Mouse (Mus musculus) heart, postnatal 0 days (tissue): ENCODE data around the gene Tinag. TPM values are rescaled to one million over a fixed set of nuclear protein-coding genes. Genes with fewer than 3 reads are reported as not detected.
A peak's percentile ranks its signal among the peaks of the same experiment; 100 is the strongest.
"Not testable (repeated sequence)": the region's sequence is repeated elsewhere in the genome, so short reads cannot be mapped to it uniquely, and the experiment has no call there.

Source experiments
- ATAC-seq: fragments of 200-750 bp; cut with Nextera tagmentation; 2 replicates; pipeline ENCODE4 v1.8.0; 2017; ENCODE audit warnings: low read depth, moderate number of reproducible peaks, moderate library complexity; ENCODE audit not compliant: insufficient read depth
- DNase-seq: peaks from one replicate; pipeline ENCODE4 v3.0.0-alpha.2; 2016; ENCODE audit warnings: low spot score
- H3K27ac ChIP-seq: fragments of 300-500 bp; sonication (generic); 2 replicates; pipeline ENCODE4 v1.5.1; 2014; ENCODE audit warnings: low read depth, mild to moderate bottlenecking
- H3K27me3 ChIP-seq: fragments of 300-500 bp; sonication (generic); 2 replicates; pipeline ENCODE4 v1.6.1; 2014; ENCODE audit warnings: low read length, mixed read lengths; ENCODE audit not compliant: control insufficient read depth, insufficient read depth
- H3K36me3 ChIP-seq: fragments of 300-500 bp; sonication (generic); replicated peaks from 2 replicates; pipeline ENCODE4 v1.6.1; 2014; ENCODE audit warnings: low read length, mixed read lengths; ENCODE audit not compliant: control insufficient read depth, insufficient read depth
- H3K4me1 ChIP-seq: fragments of 300-500 bp; sonication (generic); 2 replicates; pipeline ENCODE4 v1.6.1; 2014; ENCODE audit warnings: antibody characterized with exemption; ENCODE audit not compliant: control insufficient read depth, insufficient read depth
- H3K4me2 ChIP-seq: fragments of 300-500 bp; sonication (generic); 2 replicates; pipeline ENCODE4 v1.6.1; 2014; ENCODE audit warnings: low read depth, mild to moderate bottlenecking, low read length, moderate library complexity
- H3K4me3 ChIP-seq: fragments of 300-500 bp; sonication (generic); 2 replicates; pipeline ENCODE4 v1.5.1; 2014; ENCODE audit warnings: low read depth, low read length
- H3K9ac ChIP-seq: fragments of 300-500 bp; sonication (generic); replicated peaks from 2 replicates; pipeline ENCODE4 v1.6.1; 2014; ENCODE audit warnings: low read depth, low read length, mixed read lengths
- H3K9me3 ChIP-seq: fragments of 300-500 bp; sonication (generic); replicated peaks from 2 replicates; pipeline ENCODE4 v1.6.1; 2016; ENCODE audit warnings: low read length; ENCODE audit not compliant: control insufficient read depth
- CTCF ChIP-seq: IDR thresholded peaks from 2 replicates; pipeline ENCODE4 v1.5.1; 2016; ENCODE audit warnings: antibody characterized with exemption, control low read depth, low read depth
- EP300 ChIP-seq: IDR thresholded peaks from 2 replicates; pipeline ENCODE4 v1.6.1; 2016; ENCODE audit warnings: antibody characterized with exemption, low read depth
- WGBS: fragments of 180-500 bp; shearing (Covaris S2); extraction: QIAGEN DNeasy Blood & Tissue Kit; methylation state at CpG from one replicate; pipeline ENCODE4 v1.1.7; 2014; 5-methylcytosine and 5-hydroxymethylcytosine counted together
- polyA plus RNA-seq: library from polyadenylated mRNA; unstranded; fragments of >200 nt; fragmentation: Nextera tagmentation; extraction: Ambion mirVana; gene quantifications from 2 replicates; pipeline ENCODE4 v1.2.1, GENCODE M21; 2015
- total RNA-seq: library from RNA; depleted of rRNA; stranded (reverse); fragments of >200 nt; gene quantifications from 2 replicates; pipeline ENCODE4 v1.2.3, GENCODE M21; 2014; ENCODE audit warnings: low replicate concordance; rRNA removed

Gene Tinag
- total RNA-seq (not detected in 2 replicates), polyA plus RNA-seq (not detected in 2 replicates)

- no peaks in the 10 kb centered on the region for H3K27me3 ChIP-seq
- no peaks in the 10 kb centered on the region for H3K9me3 ChIP-seq
- 76% methylated on average over 2 of the region's 2 CpGs for WGBS
- ATAC-seq (no peak), DNase-seq (no peak)
- H3K36me3 ChIP-seq, result no peaks in the 10 kb centered on the region
- H3K27ac ChIP-seq, result no peak within 1 kb of the TSS
- H3K4me1 ChIP-seq, result no peaks in the 10 kb centered on the region
- no peak within 1 kb of the TSS for H3K9ac ChIP-seq
- H3K4me2 ChIP-seq, result no peak within 1 kb of the TSS
- no peak within 1 kb of the TSS for H3K4me3 ChIP-seq
- no peak for TF ChIP-seq EP300
- TF ChIP-seq CTCF, result no peak
Observed at GRCm38 (mm10) chr9:77045585-77045984, at the start of gene Tinag. Gene Tinag (minus strand): TSS chr9:77045794.

- not testable (repeated sequence) for H3K27me3 ChIP-seq, H3K27ac ChIP-seq, H3K36me3 ChIP-seq, H3K9me3 ChIP-seq, H3K4me3 ChIP-seq, H3K9ac ChIP-seq, H3K4me1 ChIP-seq, ATAC-seq, H3K4me2 ChIP-seq, DNase-seq
- WGBS, result 58% methylated on average over 1 of the region's 1 CpGs
Observed at GRCm38 (mm10) chr9:77083221-77083620, 37.6 kb upstream of the Tinag start.

- Histone ChIP-seq H3K36me3 (no peaks in the 10 kb centered on the region), H3K27me3 (no peaks in the 10 kb centered on the region), H3K4me2 (no peak overlapping the region), H3K9ac (no peak overlapping the region), H3K4me3 (no peak overlapping the region), H3K27ac (no peak overlapping the region), H3K4me1 (no peaks in the 10 kb centered on the region), H3K9me3 (no peaks in the 10 kb centered on the region)
- WGBS, result 64% methylated on average over 2 of the region's 2 CpGs
- ATAC-seq, result no peak
- TF ChIP-seq EP300, result no peak
- TF ChIP-seq CTCF, result no peak
- no peak for DNase-seq
Observed at GRCm38 (mm10) chr9:77071676-77072075, 26.1 kb upstream of the Tinag start.

GRCm38 (mm10) chr9:77056611-77057010 lies 11.0 kb upstream of the Tinag start:
- Histone ChIP-seq H3K4me1 (0 out of 2 replicates have a peak, but pooled peaks cover 4% of the 10 kb centered on the region), H3K9ac (no peak overlapping the region), H3K9me3 (no peaks in the 10 kb centered on the region), H3K27ac (no peak overlapping the region), H3K4me2 (no peak overlapping the region), H3K4me3 (no peak overlapping the region), H3K27me3 (no peaks in the 10 kb centered on the region), H3K36me3 (no peaks in the 10 kb centered on the region)
- 22% methylated on average over 4 of the region's 4 CpGs for WGBS
- TF ChIP-seq EP300 (no peak), CTCF (no peak)
- ATAC-seq, result no peak
- DNase-seq, result peak; percentile 6

DNA sequence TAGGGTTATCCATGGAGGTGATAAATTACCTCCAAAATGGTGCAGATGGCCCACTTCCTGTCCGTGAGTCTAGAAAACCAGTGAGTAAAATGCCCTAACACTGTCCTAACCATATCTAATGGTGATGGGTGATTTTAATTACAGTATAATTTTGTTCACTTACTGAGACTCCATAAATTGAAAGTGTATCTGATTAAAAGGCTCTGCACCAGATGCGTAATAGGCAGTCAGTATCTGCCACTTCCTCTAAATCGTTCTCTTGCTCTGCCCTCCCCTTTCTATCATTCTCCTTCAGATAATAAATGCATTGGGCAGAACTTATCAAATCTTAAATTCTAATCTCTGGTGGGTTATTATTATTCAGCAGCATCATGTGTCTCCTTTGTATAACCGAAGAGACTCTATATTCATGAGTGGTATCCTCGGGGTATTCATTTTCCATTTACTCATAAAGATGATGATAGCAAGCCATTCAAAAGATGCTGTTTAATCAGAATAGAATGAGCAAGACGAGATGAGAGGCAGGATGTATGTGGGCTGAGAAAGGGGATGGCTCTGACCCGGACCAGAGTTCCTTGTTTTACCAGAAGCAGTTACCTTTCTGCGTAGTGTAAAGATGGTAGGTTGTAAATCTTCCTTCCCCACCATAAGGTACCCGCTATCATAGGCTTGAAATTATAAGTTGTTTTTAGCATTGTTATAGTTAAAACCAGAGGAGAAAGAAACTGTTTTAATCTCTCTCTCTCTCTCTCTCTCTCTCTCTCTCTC lies 9.0 kb upstream of the Tinag start:
- no peaks in the 10 kb centered on the region for H3K9me3 ChIP-seq
- no peak for ATAC-seq
- WGBS, result 80% methylated on average over 9 of the region's 9 CpGs
- no peak overlapping the region for H3K9ac ChIP-seq
- H3K4me3 ChIP-seq, result no peak overlapping the region
- H3K27ac ChIP-seq, result no peak overlapping the region
- no peak for DNase-seq
- no peaks in the 10 kb centered on the region for H3K27me3 ChIP-seq
- TF ChIP-seq CTCF, result no peak
- no peak for TF ChIP-seq EP300
- 0 out of 2 replicates have a peak, but pooled peaks cover 4% of the 10 kb centered on the region for H3K4me1 ChIP-seq
- no peak overlapping the region for H3K4me2 ChIP-seq
- H3K36me3 ChIP-seq, result no peaks in the 10 kb centered on the region

GRCm38 (mm10) chr9:77051406-77051805 lies 5.8 kb upstream of the Tinag start:
- Histone ChIP-seq H3K4me3 (no peak overlapping the region), H3K9me3 (no peaks in the 10 kb centered on the region), H3K4me2 (no peak overlapping the region), H3K36me3 (no peaks in the 10 kb centered on the region), H3K4me1 (no peaks in the 10 kb centered on the region), H3K27me3 (no peaks in the 10 kb centered on the region), H3K9ac (no peak overlapping the region), H3K27ac (no peak overlapping the region)
- ATAC-seq, result no peak
- DNase-seq, result no peak
- TF ChIP-seq EP300 (no peak), CTCF (no peak)
- WGBS, result 74% methylated on average over 2 of the region's 2 CpGs
